Comparison of ENCODE assay signal across 12 mouse cellular contexts in genomic region chr3:95932157-95932556, GRCm38 (mm10). TPM values are rescaled to one million over a fixed set of nuclear protein-coding genes. Genes with fewer than 3 reads are reported as not detected.
DNase-seq lines count a peak whose midpoint lies in the region; ATAC-seq lines count a peak whose summit lies in the region.
"Had no signal": no experiment of that assay in that cellular context is flagged by ENCODE, and none has a peak within 500 bp of the region (broad histone marks: within the 10 kb centered on the region; RNA-seq: fewer than 3 reads in every experiment).

No protein-coding gene starts in this region.

- no peak overlapping the region; the same call in 1 of the 2 replicates for H3K9ac ChIP-seq in forebrain, embryonic 13.5 days
- H3K9ac ChIP-seq in forebrain, embryonic 14.5 days (ENCODE audit: low read length): no peak overlapping the region
- H3K9ac ChIP-seq in liver, embryonic 11.5 days (ENCODE audit: low read depth, low read length): 0 out of 2 replicates have a peak overlapping the region, but pooled peaks have one; percentile 8
- no peak overlapping the region for H3K9ac ChIP-seq in liver, embryonic 12.5 days
- H3K9ac ChIP-seq in embryonic facial prominence, embryonic 13.5 days: 0 out of 2 replicates have a peak overlapping the region, but pooled peaks have one; percentile 40
- H3K9ac ChIP-seq: heart, embryonic 15.5 days had no signal

- H3K27ac ChIP-seq in forebrain, embryonic 13.5 days: no peak overlapping the region
- no peak overlapping the region for H3K27ac ChIP-seq in forebrain, embryonic 14.5 days (ENCODE audit: low read depth, low read length)
- H3K27ac ChIP-seq in liver, embryonic 11.5 days (ENCODE audit: low read depth, low read length): no peak overlapping the region
- no peak overlapping the region for H3K27ac ChIP-seq in liver, embryonic 12.5 days
- H3K27ac ChIP-seq in embryonic facial prominence, embryonic 13.5 days: no peak overlapping the region
- H3K27ac ChIP-seq: heart, embryonic 15.5 days had no signal

- no peaks in the 10 kb centered on the region for H3K27me3 ChIP-seq in forebrain, embryonic 13.5 days
- no peaks in the 10 kb centered on the region for H3K27me3 ChIP-seq in forebrain, embryonic 14.5 days (replicated peaks; ENCODE audit: control insufficient read depth, insufficient read depth, low read length)
- H3K27me3 ChIP-seq in liver, embryonic 11.5 days (replicated peaks; ENCODE audit: control insufficient read depth, insufficient read depth, low read length): no peaks in the 10 kb centered on the region
- no peaks in the 10 kb centered on the region for H3K27me3 ChIP-seq in liver, embryonic 12.5 days (replicated peaks)
- no peaks in the 10 kb centered on the region for H3K27me3 ChIP-seq in embryonic facial prominence, embryonic 13.5 days
- H3K27me3 ChIP-seq: heart, embryonic 15.5 days; megakaryocyte, embryonic 14.5 days; Patski had no signal

- WGBS in forebrain, embryonic 13.5 days: 49% methylated on average over 1 of the region's 1 CpGs
- WGBS in forebrain, embryonic 14.5 days: 58% methylated on average over 1 of the region's 1 CpGs
- 68% methylated on average over 1 of the region's 1 CpGs for WGBS in liver, embryonic 11.5 days
- 59% methylated on average over 1 of the region's 1 CpGs for WGBS in liver, embryonic 12.5 days (ENCODE audit: insufficient replicate concordance)
- 38% methylated on average over 1 of the region's 1 CpGs for WGBS in embryonic facial prominence, embryonic 13.5 days

- H3K36me3 ChIP-seq in forebrain, embryonic 13.5 days (ENCODE audit: poor library complexity, severe bottlenecking): peaks cover 34% of the 10 kb centered on the region
- H3K36me3 ChIP-seq in forebrain, embryonic 14.5 days (ENCODE audit: control insufficient read depth, insufficient read depth, low read length): peaks cover 31% of the 10 kb centered on the region
- peaks cover 28% of the 10 kb centered on the region for H3K36me3 ChIP-seq in liver, embryonic 11.5 days (ENCODE audit: control insufficient read depth, insufficient read depth, low read length)
- peaks cover 46% of the 10 kb centered on the region for H3K36me3 ChIP-seq in liver, embryonic 12.5 days
- H3K36me3 ChIP-seq in embryonic facial prominence, embryonic 13.5 days: peaks cover 34% of the 10 kb centered on the region

- H3K4me2 ChIP-seq in forebrain, embryonic 13.5 days: peak overlapping the region; percentile 27
- H3K4me2 ChIP-seq in forebrain, embryonic 14.5 days (ENCODE audit: low read length): no peak overlapping the region; the same call in 1 of the 2 replicates
- H3K4me2 ChIP-seq in liver, embryonic 11.5 days: peak overlapping the region; percentile 8
- H3K4me2 ChIP-seq in liver, embryonic 12.5 days: no peak overlapping the region; the same call in 1 of the 2 replicates
- no peak overlapping the region for H3K4me2 ChIP-seq in embryonic facial prominence, embryonic 13.5 days

- ATAC-seq in forebrain, embryonic 13.5 days: no peak
- no peak for ATAC-seq in forebrain, embryonic 14.5 days
- ATAC-seq in liver, embryonic 11.5 days (replicated peaks; ENCODE audit: low FRiP score): no peak
- no peak for ATAC-seq in liver, embryonic 12.5 days
- ATAC-seq in embryonic facial prominence, embryonic 13.5 days (ENCODE audit: insufficient number of reproducible peaks, insufficient read depth, low FRiP score, low TSS enrichment, low read depth): no peak
- ATAC-seq: Patski had no signal

- peak overlapping the region; percentile 7; the same call in 1 of the 2 replicates for H3K4me3 ChIP-seq in forebrain, embryonic 13.5 days
- no peak overlapping the region for H3K4me3 ChIP-seq in forebrain, embryonic 14.5 days (ENCODE audit: low read depth, low read length)
- no peak overlapping the region for H3K4me3 ChIP-seq in liver, embryonic 11.5 days (ENCODE audit: low read depth, low read length)
- no peak overlapping the region for H3K4me3 ChIP-seq in liver, embryonic 12.5 days
- H3K4me3 ChIP-seq in embryonic facial prominence, embryonic 13.5 days: no peak overlapping the region
- H3K4me3 ChIP-seq: heart, embryonic 15.5 days; megakaryocyte, embryonic 14.5 days had no signal

- no peak for DNase-seq in forebrain, embryonic 14.5 days (ENCODE audit: low spot score)
- no peak for DNase-seq in liver, embryonic 11.5 days (ENCODE audit: low spot score)
- DNase-seq in 3T3-L1 (ENCODE audit: low read depth, low spot score): peak; percentile 46
- DNase-seq in urinary bladder, adult 2 months (ENCODE audit: low spot score): no peak
- DNase-seq: cerebellum, adult 9-10 months; kidney, postnatal 4 days had no signal

- peaks cover 23% of the 10 kb centered on the region for H3K4me1 ChIP-seq in forebrain, embryonic 13.5 days
- H3K4me1 ChIP-seq in forebrain, embryonic 14.5 days (ENCODE audit: control insufficient read depth, insufficient read depth, low read length): peaks cover 9% of the 10 kb centered on the region
- H3K4me1 ChIP-seq in liver, embryonic 11.5 days (replicated peaks; ENCODE audit: control insufficient read depth, insufficient read depth, low read length): peaks cover 11% of the 10 kb centered on the region
- peaks cover 40% of the 10 kb centered on the region for H3K4me1 ChIP-seq in liver, embryonic 12.5 days
- H3K4me1 ChIP-seq in embryonic facial prominence, embryonic 13.5 days: peaks cover 17% of the 10 kb centered on the region

- no peaks in the 10 kb centered on the region for H3K9me3 ChIP-seq in forebrain, embryonic 13.5 days (replicated peaks)
- H3K9me3 ChIP-seq in forebrain, embryonic 14.5 days (replicated peaks; ENCODE audit: control insufficient read depth, low read length): no peaks in the 10 kb centered on the region
- H3K9me3 ChIP-seq in liver, embryonic 11.5 days (ENCODE audit: control insufficient read depth, low read length): no peaks in the 10 kb centered on the region
- no peaks in the 10 kb centered on the region for H3K9me3 ChIP-seq in liver, embryonic 12.5 days (replicated peaks)
- no peaks in the 10 kb centered on the region for H3K9me3 ChIP-seq in embryonic facial prominence, embryonic 13.5 days
- H3K9me3 ChIP-seq: heart, embryonic 15.5 days; megakaryocyte, embryonic 14.5 days had no signal

RNA-seq across cellular contexts. Expression of gene Anp32e, which starts 3.1 kb away (rescaled TPM):
- polyA plus RNA-seq in forebrain, embryonic 13.5 days (2015; fragmentation: Nextera tagmentation; extraction: Ambion mirVana): 322 and 341 TPM in 2 replicates
- 49.1 and 50.0 TPM in 2 replicates for polyA plus RNA-seq in forebrain, embryonic 14.5 days (2014; fragmentation: Nextera tagmentation; extraction: Ambion mirVana)
- 110 TPM in 2 replicates for polyA plus RNA-seq in liver, embryonic 11.5 days (2014; fragmentation: Nextera tagmentation; extraction: Ambion mirVana)
- 185 and 198 TPM in 2 replicates for polyA plus RNA-seq in liver, embryonic 12.5 days (2016; fragmentation: Nextera tagmentation; extraction: Ambion mirVana)
- 241 and 251 TPM in 2 replicates for polyA plus RNA-seq in embryonic facial prominence, embryonic 13.5 days (2015; fragmentation: Nextera tagmentation; extraction: Ambion mirVana)
- polyA plus RNA-seq in urinary bladder, adult 2 months (2012; rRNA removed): 53.4 and 78.9 TPM in 2 replicates

RNA-seq across cellular contexts. Expression of gene Car14, which starts 27.7 kb away (rescaled TPM):
- 23.1 and 27.4 TPM in 2 replicates for polyA plus RNA-seq in forebrain, embryonic 13.5 days (2015; fragmentation: Nextera tagmentation; extraction: Ambion mirVana)
- 15.5 and 19.9 TPM in 2 replicates for polyA plus RNA-seq in forebrain, embryonic 14.5 days (2014; fragmentation: Nextera tagmentation; extraction: Ambion mirVana)
- 27.4 and 28.9 TPM in 2 replicates for polyA plus RNA-seq in liver, embryonic 11.5 days (2014; fragmentation: Nextera tagmentation; extraction: Ambion mirVana)
- 10.3 and 10.6 TPM in 2 replicates for polyA plus RNA-seq in liver, embryonic 12.5 days (2016; fragmentation: Nextera tagmentation; extraction: Ambion mirVana)
- 14.5 and 16.6 TPM in 2 replicates for polyA plus RNA-seq in embryonic facial prominence, embryonic 13.5 days (2015; fragmentation: Nextera tagmentation; extraction: Ambion mirVana)
- 14.7 and 17.0 TPM in 2 replicates for polyA plus RNA-seq in urinary bladder, adult 2 months (2012; rRNA removed)

RNA-seq across cellular contexts. Expression of gene Aph1a, which starts 38.4 kb away (rescaled TPM):
- 28.3 and 34.4 TPM in 2 replicates for polyA plus RNA-seq in forebrain, embryonic 13.5 days (2015; fragmentation: Nextera tagmentation; extraction: Ambion mirVana)
- polyA plus RNA-seq in forebrain, embryonic 14.5 days (2014; fragmentation: Nextera tagmentation; extraction: Ambion mirVana): 48.8 and 51.7 TPM in 2 replicates
- polyA plus RNA-seq in liver, embryonic 11.5 days (2014; fragmentation: Nextera tagmentation; extraction: Ambion mirVana): 34.3 and 35.1 TPM in 2 replicates
- 16.5 and 19.0 TPM in 2 replicates for polyA plus RNA-seq in liver, embryonic 12.5 days (2016; fragmentation: Nextera tagmentation; extraction: Ambion mirVana)
- 29.6 and 32.3 TPM in 2 replicates for polyA plus RNA-seq in embryonic facial prominence, embryonic 13.5 days (2015; fragmentation: Nextera tagmentation; extraction: Ambion mirVana)
- 84.0 and 96.2 TPM in 2 replicates for polyA plus RNA-seq in urinary bladder, adult 2 months (2012; rRNA removed)

RNA-seq across cellular contexts. Expression of gene BC028528, which starts 40.4 kb away (rescaled TPM):
- 11.8 and 12.4 TPM in 2 replicates for polyA plus RNA-seq in forebrain, embryonic 13.5 days (2015; fragmentation: Nextera tagmentation; extraction: Ambion mirVana)
- polyA plus RNA-seq in forebrain, embryonic 14.5 days (2014; fragmentation: Nextera tagmentation; extraction: Ambion mirVana): 13.1 and 15.4 TPM in 2 replicates
- polyA plus RNA-seq in liver, embryonic 11.5 days (2014; fragmentation: Nextera tagmentation; extraction: Ambion mirVana): 9.5 and 13.5 TPM in 2 replicates
- polyA plus RNA-seq in liver, embryonic 12.5 days (2016; fragmentation: Nextera tagmentation; extraction: Ambion mirVana): 6.7 and 8.2 TPM in 2 replicates
- polyA plus RNA-seq in embryonic facial prominence, embryonic 13.5 days (2015; fragmentation: Nextera tagmentation; extraction: Ambion mirVana): 17.9 and 18.6 TPM in 2 replicates
- 28.6 and 30.4 TPM in 2 replicates for polyA plus RNA-seq in urinary bladder, adult 2 months (2012; rRNA removed)

RNA-seq across cellular contexts. Expression of gene Ciart, which starts 50.1 kb away (rescaled TPM):
- polyA plus RNA-seq in forebrain, embryonic 13.5 days (2015; fragmentation: Nextera tagmentation; extraction: Ambion mirVana): 5.2 and 5.4 TPM in 2 replicates
- 2.7 and 2.8 TPM in 2 replicates for polyA plus RNA-seq in forebrain, embryonic 14.5 days (2014; fragmentation: Nextera tagmentation; extraction: Ambion mirVana)
- polyA plus RNA-seq in liver, embryonic 11.5 days (2014; fragmentation: Nextera tagmentation; extraction: Ambion mirVana): 7.9 and 8.1 TPM in 2 replicates
- polyA plus RNA-seq in liver, embryonic 12.5 days (2016; fragmentation: Nextera tagmentation; extraction: Ambion mirVana): 2.4 and 2.8 TPM in 2 replicates
- polyA plus RNA-seq in embryonic facial prominence, embryonic 13.5 days (2015; fragmentation: Nextera tagmentation; extraction: Ambion mirVana): 7.0 and 7.8 TPM in 2 replicates
- polyA plus RNA-seq in urinary bladder, adult 2 months (2012; rRNA removed): 37.5 and 49.5 TPM in 2 replicates

Comparison
In these comparisons a context has a peak if more than half of its experiments do, and no peak if none do; other contexts are left out.
1. H3K4me2 ChIP-seq: peak in forebrain, embryonic 13.5 days (single experiment) and liver, embryonic 11.5 days (single experiment); none in forebrain, embryonic 14.5 days (single experiment), liver, embryonic 12.5 days (single experiment) and embryonic facial prominence, embryonic 13.5 days (single experiment).
2. H3K9ac ChIP-seq: peak in liver, embryonic 11.5 days (single experiment) and embryonic facial prominence, embryonic 13.5 days (single experiment); none in forebrain, embryonic 13.5 days (single experiment), forebrain, embryonic 14.5 days (single experiment) and liver, embryonic 12.5 days (single experiment).